12 mouse cellular contexts compared by ENCODE assay signal in genomic region chr10:99519479-99519878, GRCm38 (mm10).
DNase-seq lines count a peak whose midpoint lies in the region; ATAC-seq lines count a peak whose summit lies in the region.
"Had no signal": no experiment of that assay in that cellular context is flagged by ENCODE, and none has a peak within 500 bp of the region (broad histone marks: within the 10 kb centered on the region; RNA-seq: fewer than 3 reads in every experiment).

No protein-coding gene starts in this region.

- WGBS in heart, embryonic 11.5 days (ENCODE audit: insufficient replicate concordance): 32% methylated on average over 4 of the region's 4 CpGs

- no peaks in the 10 kb centered on the region for H3K9me3 ChIP-seq in heart, embryonic 11.5 days (replicated peaks; ENCODE audit: control insufficient read depth, low read length)
- H3K9me3 ChIP-seq: heart, embryonic 13.5 days; neural tube, embryonic 13.5 days had no signal

- no peak overlapping the region for H3K9ac ChIP-seq in heart, embryonic 11.5 days (ENCODE audit: low read depth, low read length)
- H3K9ac ChIP-seq: heart, embryonic 13.5 days; neural tube, embryonic 13.5 days had no signal

- no peak for ATAC-seq in heart, embryonic 11.5 days (replicated peaks; ENCODE audit: insufficient number of reproducible peaks, low FRiP score, low TSS enrichment)
- ATAC-seq in frontal cortex, adult (ENCODE audit: low TSS enrichment): peak; percentile 98
- ATAC-seq: inflammation-experienced regulatory T-cells, adult 6 months had no signal

- peaks cover 8% of the 10 kb centered on the region for H3K4me1 ChIP-seq in heart, embryonic 11.5 days (ENCODE audit: control insufficient read depth, insufficient read depth, low read length)

- peak overlapping the region; percentile 15; the same call in 1 of the 2 replicates for H3K27ac ChIP-seq in heart, embryonic 11.5 days (ENCODE audit: low read depth, low read length)
- H3K27ac ChIP-seq: heart, embryonic 13.5 days; neural tube, embryonic 13.5 days had no signal

- intact Hi-C loops in left cerebral cortex, postnatal 4 days (cut with DNase I): no loop called here

- H3K4me2 ChIP-seq in heart, embryonic 11.5 days: no peak overlapping the region
- H3K4me2 ChIP-seq: heart, embryonic 13.5 days; neural tube, embryonic 13.5 days had no signal

- H3K36me3 ChIP-seq in heart, embryonic 11.5 days (ENCODE audit: control insufficient read depth, insufficient read depth, low read length): no peaks in the 10 kb centered on the region
- H3K36me3 ChIP-seq: heart, embryonic 13.5 days; neural tube, embryonic 13.5 days had no signal

- H3K4me3 ChIP-seq in heart, embryonic 11.5 days (ENCODE audit: low read depth, low read length): no peak overlapping the region
- H3K4me3 ChIP-seq: heart, embryonic 13.5 days; neural tube, embryonic 13.5 days had no signal

- no peaks in the 10 kb centered on the region for H3K27me3 ChIP-seq in heart, embryonic 11.5 days (ENCODE audit: control insufficient read depth, insufficient read depth, low read length)
- H3K27me3 ChIP-seq: heart, embryonic 13.5 days; neural tube, embryonic 13.5 days had no signal

- DNase-seq in heart, adult 9 months (ENCODE audit: low spot score in 2 of 2): no peak
- DNase-seq in left cerebral cortex, adult 11 months (ENCODE audit: low spot score): peak; percentile 18
- no peak for DNase-seq in left cerebral cortex, postnatal 4 days
- DNase-seq in retina, postnatal 1 day: peak; percentile 42
- DNase-seq in gastrocnemius, postnatal 4 days (ENCODE audit: low spot score in 2 of 2): no peak
- DNase-seq in ovary, postnatal 36 days (ENCODE audit: low spot score): no peak
- DNase-seq: B cell, adult 2 months had no signal

Comparison
In these comparisons a context has a peak if more than half of its experiments do, and no peak if none do; other contexts are left out.
1. DNase-seq: peak in left cerebral cortex, adult 11 months (single experiment) and retina, postnatal 1 day (single experiment); none in heart, adult 9 months (0 of 2), left cerebral cortex, postnatal 4 days (single experiment), gastrocnemius, postnatal 4 days (0 of 2) and ovary, postnatal 36 days (single experiment).